Mouse (Mus musculus) liver, embryonic 13.5 days (tissue): ENCODE measurements around the gene Fcgr4. TPM values are rescaled to one million over a fixed set of nuclear protein-coding genes. Genes with fewer than 3 reads are reported as not detected.
A peak's percentile ranks its signal among the peaks of the same experiment; 100 is the strongest.

Experiments
- ATAC-seq: fragments of 200-750 bp; cut with Nextera tagmentation; 2 replicates; pipeline ENCODE4 v1.8.0; 2017; ENCODE audit warnings: low read depth, mild to moderate bottlenecking, moderate number of reproducible peaks, moderate library complexity
- DNase-seq: peaks from one replicate; pipeline ENCODE4 v3.0.0; 2022
- H3K27ac ChIP-seq: fragments of 300-500 bp; sonication (generic); 2 replicates; pipeline ENCODE4 v1.5.1; 2015; ENCODE audit warnings: moderate library complexity, mild to moderate bottlenecking, inconsistent platforms
- H3K27me3 ChIP-seq: fragments of 300-500 bp; sonication (generic); 2 replicates; pipeline ENCODE4 v1.6.1; 2015; ENCODE audit warnings: mild to moderate bottlenecking, inconsistent platforms
- H3K36me3 ChIP-seq: fragments of 300-500 bp; sonication (generic); 2 replicates; pipeline ENCODE4 v1.6.1; 2015; ENCODE audit warnings: mild to moderate bottlenecking, inconsistent platforms
- H3K4me1 ChIP-seq: fragments of 300-500 bp; sonication (generic); replicated peaks from 2 replicates; pipeline ENCODE4 v1.6.1; 2015; ENCODE audit warnings: inconsistent platforms
- H3K4me2 ChIP-seq: fragments of 300-500 bp; sonication (generic); 2 replicates; pipeline ENCODE4 v1.6.1; 2015; ENCODE audit warnings: inconsistent platforms, mild to moderate bottlenecking, moderate library complexity
- H3K4me3 ChIP-seq: fragments of 300-500 bp; sonication (generic); replicated peaks from 2 replicates; pipeline ENCODE4 v1.5.1; 2015; ENCODE audit warnings: mild to moderate bottlenecking, inconsistent platforms
- H3K9ac ChIP-seq: fragments of 300-500 bp; sonication (generic); 2 replicates; pipeline ENCODE4 v1.6.1; 2015; ENCODE audit warnings: mild to moderate bottlenecking, inconsistent platforms
- H3K9me3 ChIP-seq: fragments of 300-500 bp; sonication (generic); replicated peaks from 2 replicates; pipeline ENCODE4 v1.6.1; 2016; ENCODE audit warnings: inconsistent platforms
- WGBS: fragments of 180-500 bp; shearing (Covaris S2); methylation state at CpG from one replicate; pipeline ENCODE4 v1.1.7; 2015; ENCODE audit not compliant: insufficient replicate concordance; 5-methylcytosine and 5-hydroxymethylcytosine counted together
- polyA plus RNA-seq: library from polyadenylated mRNA; unstranded; fragments of >200 nt; fragmentation: Nextera tagmentation; extraction: Ambion mirVana; gene quantifications from 2 replicates; pipeline ENCODE4 v1.2.1, GENCODE M21; 2015

Gene Fcgr4
- polyA plus RNA-seq, 1 experiment from 2014 or later: 2.4 TPM

- no peaks in the 10 kb centered on the region for H3K4me1 ChIP-seq
- DNase-seq (no peak), ATAC-seq (no peak)
- no peak overlapping the region for H3K9ac ChIP-seq
- no peaks in the 10 kb centered on the region for H3K36me3 ChIP-seq
- H3K4me2 ChIP-seq: no peak overlapping the region
- no peaks in the 10 kb centered on the region for H3K27me3 ChIP-seq
- H3K9me3 ChIP-seq: no peaks in the 10 kb centered on the region
- H3K27ac ChIP-seq: no peak overlapping the region
- no peak overlapping the region for H3K4me3 ChIP-seq
- 42% methylated on average over 3 of the region's 3 CpGs for WGBS
These were observed 33.6 kb upstream of the Fcgr4 start for GRCm38 (mm10) chr1:170985092-170985491.

DNA sequence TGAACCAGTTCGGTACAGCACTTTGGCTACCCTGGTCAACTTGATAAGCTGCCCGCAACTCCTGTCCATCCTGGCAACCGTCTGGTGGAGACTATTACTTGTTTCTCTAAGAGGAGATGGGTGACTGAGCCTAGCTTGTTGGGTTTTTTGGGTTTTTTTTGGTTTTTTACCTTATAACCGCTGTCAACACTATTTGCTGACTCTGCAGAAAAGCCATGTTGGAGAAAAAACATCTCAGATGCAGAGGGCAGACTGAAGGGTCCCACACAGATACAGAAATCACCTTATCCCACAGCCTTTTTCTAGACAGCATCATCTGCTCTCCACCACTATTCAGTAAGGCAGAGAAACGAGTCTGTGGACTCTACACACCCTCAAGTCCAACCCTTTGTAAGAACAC, 32.9 kb upstream of the Fcgr4 start:
- DNase-seq: no peak
- Histone ChIP-seq H3K36me3 (no peaks in the 10 kb centered on the region), H3K27me3 (no peaks in the 10 kb centered on the region), H3K27ac (no peak overlapping the region), H3K4me3 (no peak overlapping the region), H3K4me1 (no peaks in the 10 kb centered on the region), H3K4me2 (no peak overlapping the region), H3K9ac (no peak overlapping the region), H3K9me3 (no peaks in the 10 kb centered on the region)
- no peak for ATAC-seq
- 65% methylated on average over 5 of the region's 5 CpGs for WGBS

DNA sequence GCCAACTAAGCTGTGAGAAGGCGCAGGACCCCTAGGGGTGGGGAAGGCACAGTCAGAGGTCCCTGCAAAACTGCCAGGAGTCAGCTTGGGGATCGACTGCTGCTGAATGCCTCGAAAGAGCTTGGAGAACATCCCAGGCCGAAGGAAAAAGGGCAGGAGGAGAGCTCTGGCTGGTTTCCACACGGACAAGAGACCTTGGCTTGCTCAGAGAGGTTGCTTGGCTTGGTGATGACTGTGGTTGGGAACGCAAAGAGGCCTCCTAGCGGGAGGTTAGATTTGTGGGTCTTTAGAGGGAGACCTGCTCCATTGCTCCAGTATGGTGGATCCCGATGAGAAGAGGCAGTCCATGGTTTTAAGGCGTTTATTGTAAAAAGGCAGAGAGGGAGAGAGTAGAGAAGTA, 29.1 kb upstream of the Fcgr4 start:
- no peak overlapping the region for H3K9ac ChIP-seq
- no peak overlapping the region for H3K27ac ChIP-seq
- WGBS: 59% methylated on average over 9 of the region's 9 CpGs
- no peak overlapping the region for H3K4me2 ChIP-seq
- H3K36me3 ChIP-seq: no peaks in the 10 kb centered on the region
- no peak overlapping the region for H3K4me3 ChIP-seq
- DNase-seq (no peak), ATAC-seq (no peak)
- no peaks in the 10 kb centered on the region for H3K27me3 ChIP-seq
- no peaks in the 10 kb centered on the region for H3K9me3 ChIP-seq
- H3K4me1 ChIP-seq: no peaks in the 10 kb centered on the region

GRCm38 (mm10) chr1:170992550-170992949, 26.2 kb upstream of the Fcgr4 start:
- no peak overlapping the region for H3K9ac ChIP-seq
- no peak for DNase-seq
- WGBS: 34% methylated on average over 5 of the region's 5 CpGs
- no peak overlapping the region for H3K27ac ChIP-seq
- ATAC-seq: no peak
- H3K27me3 ChIP-seq: no peaks in the 10 kb centered on the region
- H3K4me3 ChIP-seq: no peak overlapping the region
- no peaks in the 10 kb centered on the region for H3K36me3 ChIP-seq
- H3K9me3 ChIP-seq: no peaks in the 10 kb centered on the region
- H3K4me1 ChIP-seq: no peaks in the 10 kb centered on the region
- no peak overlapping the region for H3K4me2 ChIP-seq

- H3K27ac ChIP-seq: no peak overlapping the region
- H3K4me3 ChIP-seq: no peak overlapping the region
- no peak overlapping the region for H3K9ac ChIP-seq
- H3K36me3 ChIP-seq: no peaks in the 10 kb centered on the region
- H3K27me3 ChIP-seq: no peaks in the 10 kb centered on the region
- DNase-seq (no peak), ATAC-seq (no peak)
- H3K4me1 ChIP-seq: 0 out of 2 replicates have a peak, but pooled peaks cover 5% of the 10 kb centered on the region
- H3K9me3 ChIP-seq: no peaks in the 10 kb centered on the region
- no peak overlapping the region for H3K4me2 ChIP-seq
- WGBS: 41% methylated on average over 3 of the region's 3 CpGs
These were observed 22.7 kb upstream of the Fcgr4 start for GRCm38 (mm10) chr1:170996034-170996433.

GRCm38 (mm10) chr1:170996753-170997152, 22.0 kb upstream of the Fcgr4 start:
- Histone ChIP-seq H3K27me3 (no peaks in the 10 kb centered on the region), H3K9me3 (no peaks in the 10 kb centered on the region), H3K4me3 (no peak overlapping the region), H3K9ac (no peak overlapping the region), H3K27ac (no peak overlapping the region), H3K4me1 (0 out of 2 replicates have a peak, but pooled peaks cover 5% of the 10 kb centered on the region), H3K36me3 (no peaks in the 10 kb centered on the region), H3K4me2 (no peak overlapping the region)
- DNase-seq (peak; percentile 47), ATAC-seq (peak; percentile 45; the same call in 1 of the 2 replicates)
- 21% methylated on average over 3 of the region's 3 CpGs for WGBS

DNA sequence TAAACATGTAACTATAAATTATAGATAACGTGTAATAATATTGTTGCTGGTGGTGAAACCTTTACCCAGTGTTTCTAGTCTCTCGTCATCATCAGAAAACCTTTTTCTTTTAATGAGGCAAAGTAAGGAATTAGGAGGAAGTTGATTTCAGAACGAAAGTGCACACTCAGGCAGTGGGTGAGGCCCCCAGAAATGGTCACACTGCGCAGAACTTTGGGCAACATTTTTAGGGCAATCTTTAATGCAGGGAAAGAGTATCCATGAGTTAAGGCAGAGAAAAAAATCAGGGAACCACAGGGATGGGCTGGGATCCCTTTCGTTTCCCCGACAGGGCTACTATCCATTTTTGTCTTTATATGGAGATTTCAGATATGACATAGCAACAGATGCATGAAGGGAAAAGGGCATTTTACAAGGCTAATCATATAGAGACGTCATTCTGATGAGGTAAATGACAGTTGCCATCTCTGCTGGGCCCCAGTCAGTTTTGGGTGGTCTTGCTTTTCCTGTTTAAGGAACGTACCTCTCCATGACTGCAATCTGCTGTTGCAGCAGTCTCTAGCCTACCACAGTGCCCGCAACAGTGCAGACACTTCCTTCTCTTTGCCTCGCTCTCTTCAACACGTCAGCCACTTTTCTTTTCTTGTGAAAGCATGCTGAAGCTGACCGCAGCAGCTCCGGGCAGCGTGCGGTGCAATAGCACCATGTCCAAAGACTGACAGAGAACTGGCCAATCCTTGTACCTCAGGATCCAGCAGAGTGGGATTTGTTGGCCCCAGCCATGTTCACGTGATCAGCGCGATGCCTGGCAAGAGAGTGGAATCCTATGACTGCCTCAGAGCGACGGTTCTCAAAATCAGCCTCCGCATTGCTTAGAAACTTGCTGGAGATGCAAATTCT, 20.7 kb upstream of the Fcgr4 start:
- Histone ChIP-seq H3K27me3 (no peaks in the 10 kb centered on the region), H3K4me2 (peak overlapping the region; percentile 43), H3K9me3 (no peaks in the 10 kb centered on the region), H3K4me1 (0 out of 2 replicates have a peak, but pooled peaks cover 5% of the 10 kb centered on the region), H3K36me3 (no peaks in the 10 kb centered on the region), H3K4me3 (peak overlapping the region; percentile 17; the same call in 1 of the 2 replicates), H3K9ac (0 out of 2 replicates have a peak overlapping the region, but pooled peaks have one; percentile 3), H3K27ac (no peak overlapping the region)
- WGBS: 24% methylated on average over 21 of the region's 21 CpGs
- peak; percentile 43; the same call in 1 of the 2 replicates for ATAC-seq
- peak; percentile 21 for DNase-seq

GRCm38 (mm10) chr1:170999811-171000210, 18.9 kb upstream of the Fcgr4 start:
- H3K4me2 ChIP-seq: no peak overlapping the region
- no peak for ATAC-seq
- H3K27ac ChIP-seq: no peak overlapping the region
- 0 out of 2 replicates have a peak, but pooled peaks cover 5% of the 10 kb centered on the region for H3K4me1 ChIP-seq
- H3K9me3 ChIP-seq: no peaks in the 10 kb centered on the region
- H3K9ac ChIP-seq: no peak overlapping the region
- no peaks in the 10 kb centered on the region for H3K27me3 ChIP-seq
- DNase-seq: no peak
- no peaks in the 10 kb centered on the region for H3K36me3 ChIP-seq
- no peak overlapping the region for H3K4me3 ChIP-seq

DNA sequence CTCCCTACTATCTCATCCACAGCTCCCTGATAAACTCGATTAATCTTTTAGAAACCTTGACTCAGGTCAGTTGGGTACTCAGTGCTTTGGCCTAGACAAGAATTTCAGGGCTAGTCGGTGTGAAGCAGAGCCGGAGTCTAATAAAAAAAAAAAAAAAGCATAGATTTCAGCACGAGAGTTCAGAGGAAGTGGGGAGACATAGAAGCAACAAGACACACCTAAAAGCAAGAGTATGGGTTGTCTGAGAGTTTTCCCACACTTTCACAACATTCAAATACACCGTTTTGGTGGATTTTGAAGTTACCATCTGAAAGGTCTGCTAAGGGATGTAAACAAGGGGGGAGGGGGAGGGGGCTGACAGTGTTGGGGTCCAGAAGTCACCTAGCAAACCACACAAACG, 13.6 kb upstream of the Fcgr4 start:
- Histone ChIP-seq H3K4me1 (no peaks in the 10 kb centered on the region), H3K27me3 (no peaks in the 10 kb centered on the region), H3K9me3 (peaks cover 7% of the 10 kb centered on the region; the same call in 1 of the 2 replicates), H3K27ac (no peak overlapping the region), H3K36me3 (no peaks in the 10 kb centered on the region), H3K4me2 (no peak overlapping the region), H3K4me3 (no peak overlapping the region), H3K9ac (no peak overlapping the region)
- DNase-seq: no peak
- 46% methylated on average over 6 of the region's 6 CpGs for WGBS
- ATAC-seq: no peak

DNA sequence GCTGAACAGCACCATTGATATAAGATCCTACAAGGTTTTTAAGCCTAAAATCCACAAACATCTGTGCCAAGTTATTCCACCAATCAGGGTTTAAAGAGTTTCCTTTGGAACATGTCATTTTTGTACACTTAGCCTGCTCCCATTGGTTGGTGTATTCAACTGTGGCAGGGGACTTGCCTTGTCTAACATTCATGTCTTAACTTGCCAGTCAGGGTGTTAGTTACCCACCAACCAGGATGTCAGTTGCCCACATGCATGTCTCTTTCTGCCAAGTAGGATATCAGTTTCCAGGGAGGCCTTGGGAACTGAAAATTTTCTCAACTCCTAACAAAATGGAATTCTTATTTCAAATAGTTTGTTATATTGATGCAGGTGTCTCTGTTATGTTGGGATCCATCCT, 13.1 kb upstream of the Fcgr4 start:
- Histone ChIP-seq H3K9ac (no peak overlapping the region), H3K9me3 (peaks cover 7% of the 10 kb centered on the region; the same call in 1 of the 2 replicates), H3K4me3 (no peak overlapping the region), H3K4me1 (no peaks in the 10 kb centered on the region), H3K4me2 (no peak overlapping the region), H3K36me3 (no peaks in the 10 kb centered on the region), H3K27me3 (no peaks in the 10 kb centered on the region), H3K27ac (no peak overlapping the region)
- DNase-seq (no peak), ATAC-seq (no peak)

GRCm38 (mm10) chr1:171006335-171006734, 12.4 kb upstream of the Fcgr4 start:
- 52% methylated on average over 4 of the region's 4 CpGs for WGBS
- DNase-seq (no peak), ATAC-seq (no peak)
- H3K4me2 ChIP-seq: no peak overlapping the region
- H3K36me3 ChIP-seq: no peaks in the 10 kb centered on the region
- H3K9ac ChIP-seq: no peak overlapping the region
- no peak overlapping the region for H3K27ac ChIP-seq
- H3K4me1 ChIP-seq: no peaks in the 10 kb centered on the region
- peaks cover 7% of the 10 kb centered on the region; the same call in 1 of the 2 replicates for H3K9me3 ChIP-seq
- no peaks in the 10 kb centered on the region for H3K27me3 ChIP-seq
- H3K4me3 ChIP-seq: no peak overlapping the region

GRCm38 (mm10) chr1:171006905-171007304, 11.8 kb upstream of the Fcgr4 start:
- Histone ChIP-seq H3K27ac (no peak overlapping the region), H3K27me3 (no peaks in the 10 kb centered on the region), H3K9me3 (peaks cover 7% of the 10 kb centered on the region; the same call in 1 of the 2 replicates), H3K36me3 (no peaks in the 10 kb centered on the region), H3K4me1 (no peaks in the 10 kb centered on the region), H3K4me2 (no peak overlapping the region), H3K9ac (no peak overlapping the region), H3K4me3 (no peak overlapping the region)
- ATAC-seq (no peak), DNase-seq (no peak)
- WGBS: 73% methylated on average over 2 of the region's 2 CpGs
